Mouse (Mus musculus) kidney, embryonic 14.5 days (tissue): ENCODE measurements at regions not wholly inside any gene's neighbourhood (a gene's known extent, or its start where the extent isn't known, plus 50 kb on each side); places are given as distances from the start of the nearest gene placed in this dataset.

Experiments used
- ATAC-seq: fragments of 200-750 bp; cut with Nextera tagmentation; 2 replicates; pipeline ENCODE4 v1.8.0; 2017; ENCODE audit warnings: moderate number of reproducible peaks, mild to moderate bottlenecking, moderate TSS enrichment, moderate library complexity; ENCODE audit not compliant: low FRiP score, low TSS enrichment
- H3K27ac ChIP-seq: fragments of 300-500 bp; sonication (generic); 2 replicates; pipeline ENCODE4 v1.5.1; 2014; ENCODE audit warnings: low read depth, mild to moderate bottlenecking, low read length, moderate library complexity, mixed read lengths
- H3K27me3 ChIP-seq: fragments of 300-500 bp; sonication (generic); 2 replicates; pipeline ENCODE4 v1.6.1; 2014; ENCODE audit warnings: mild to moderate bottlenecking, low read length; ENCODE audit not compliant: control insufficient read depth, insufficient read depth
- H3K36me3 ChIP-seq: fragments of 300-500 bp; sonication (generic); 2 replicates; pipeline ENCODE4 v1.6.1; 2014; ENCODE audit warnings: low read length, mixed read lengths; ENCODE audit not compliant: control insufficient read depth, insufficient read depth
- H3K4me1 ChIP-seq: fragments of 300-500 bp; sonication (generic); 2 replicates; pipeline ENCODE4 v1.6.1; 2014; ENCODE audit warnings: low read length, mixed read lengths; ENCODE audit not compliant: control insufficient read depth, insufficient read depth
- H3K4me2 ChIP-seq: fragments of 300-500 bp; sonication (generic); replicated peaks from 2 replicates; pipeline ENCODE4 v1.6.1; 2014; ENCODE audit warnings: low read depth, mild to moderate bottlenecking, low read length
- H3K4me3 ChIP-seq: fragments of 300-500 bp; sonication (generic); 2 replicates; pipeline ENCODE4 v1.5.1; 2014; ENCODE audit warnings: mild to moderate bottlenecking, low read length
- H3K9ac ChIP-seq: fragments of 300-500 bp; sonication (generic); 2 replicates; pipeline ENCODE4 v1.6.1; 2014; ENCODE audit warnings: low read depth, mild to moderate bottlenecking, low read length, moderate library complexity
- H3K9me3 ChIP-seq: fragments of 300-500 bp; sonication (generic); 2 replicates; pipeline ENCODE4 v1.6.1; 2016; ENCODE audit warnings: low read length; ENCODE audit not compliant: control insufficient read depth
- WGBS: fragments of 180-500 bp; shearing (Covaris S2); extraction: QIAGEN DNeasy Blood & Tissue Kit; methylation state at CpG from one replicate; pipeline ENCODE4 v1.1.7; 2014; 5-methylcytosine and 5-hydroxymethylcytosine counted together

- no peaks in the 10 kb centered on the region for H3K9me3 ChIP-seq
- no peak overlapping the region for H3K9ac ChIP-seq
- no peak overlapping the region for H3K4me2 ChIP-seq
- no peaks in the 10 kb centered on the region for H3K4me1 ChIP-seq
- H3K27me3 ChIP-seq, result no peaks in the 10 kb centered on the region
- H3K27ac ChIP-seq, result no peak overlapping the region
- no peak overlapping the region for H3K4me3 ChIP-seq
- ATAC-seq, result no peak
- WGBS, result 94% methylated on average over 2 of the region's 2 CpGs
- no peaks in the 10 kb centered on the region for H3K36me3 ChIP-seq
Observed at GRCm38 (mm10) chr2:21943676-21944075, 283.6 kb upstream of the Myo3a start.

- Histone ChIP-seq H3K4me2 (no peak overlapping the region), H3K9me3 (no peaks in the 10 kb centered on the region), H3K27ac (no peak overlapping the region), H3K4me1 (no peaks in the 10 kb centered on the region), H3K36me3 (no peaks in the 10 kb centered on the region), H3K27me3 (no peaks in the 10 kb centered on the region), H3K9ac (no peak overlapping the region), H3K4me3 (no peak overlapping the region)
- ATAC-seq, result no peak
- 85% methylated on average over 2 of the region's 2 CpGs for WGBS
Observed at GRCm38 (mm10) chr2:21946484-21946883, 280.8 kb upstream of the Myo3a start.

GRCm38 (mm10) chr2:21951279-21951678 is 276.0 kb upstream of the Myo3a start:
- no peak overlapping the region for H3K4me3 ChIP-seq
- no peaks in the 10 kb centered on the region for H3K27me3 ChIP-seq
- H3K4me2 ChIP-seq, result no peak overlapping the region
- WGBS, result 68% methylated on average over 3 of the region's 3 CpGs
- no peaks in the 10 kb centered on the region for H3K9me3 ChIP-seq
- H3K27ac ChIP-seq, result no peak overlapping the region
- no peak for ATAC-seq
- H3K4me1 ChIP-seq, result no peaks in the 10 kb centered on the region
- H3K36me3 ChIP-seq, result no peaks in the 10 kb centered on the region
- no peak overlapping the region for H3K9ac ChIP-seq

- Histone ChIP-seq H3K4me3 (no peak overlapping the region), H3K36me3 (no peaks in the 10 kb centered on the region), H3K27ac (no peak overlapping the region), H3K9ac (no peak overlapping the region), H3K4me1 (no peaks in the 10 kb centered on the region), H3K27me3 (no peaks in the 10 kb centered on the region), H3K4me2 (no peak overlapping the region), H3K9me3 (no peaks in the 10 kb centered on the region)
- 65% methylated on average over 3 of the region's 3 CpGs for WGBS
- ATAC-seq, result no peak
Observed at GRCm38 (mm10) chr2:21956112-21956963, 271.0 kb upstream of the Myo3a start.

GRCm38 (mm10) chr2:21958365-21958764 is 268.9 kb upstream of the Myo3a start:
- peak; percentile 80; the same call in 1 of the 2 replicates for ATAC-seq
- Histone ChIP-seq H3K27me3 (no peaks in the 10 kb centered on the region), H3K27ac (no peak overlapping the region), H3K4me2 (no peak overlapping the region; the same call in 1 of the 2 replicates), H3K4me1 (no peaks in the 10 kb centered on the region), H3K4me3 (no peak overlapping the region; the same call in 1 of the 2 replicates), H3K9me3 (no peaks in the 10 kb centered on the region), H3K9ac (no peak overlapping the region), H3K36me3 (no peaks in the 10 kb centered on the region)
- 3% methylated on average over 3 of the region's 3 CpGs for WGBS

GRCm38 (mm10) chr2:21958802-21959201 is 268.5 kb upstream of the Myo3a start:
- Histone ChIP-seq H3K27ac (no peak overlapping the region), H3K27me3 (no peaks in the 10 kb centered on the region), H3K4me3 (no peak overlapping the region; the same call in 1 of the 2 replicates), H3K4me1 (peaks cover 1% of the 10 kb centered on the region; the same call in 1 of the 2 replicates), H3K9me3 (no peaks in the 10 kb centered on the region), H3K36me3 (no peaks in the 10 kb centered on the region), H3K9ac (no peak overlapping the region), H3K4me2 (no peak overlapping the region; the same call in 1 of the 2 replicates)
- ATAC-seq, result no peak; the same call in 1 of the 2 replicates
- WGBS, result 52% methylated on average over 3 of the region's 3 CpGs

GRCm38 (mm10) chr2:21963343-21964026 is 263.8 kb upstream of the Myo3a start:
- Histone ChIP-seq H3K36me3 (no peaks in the 10 kb centered on the region), H3K9me3 (no peaks in the 10 kb centered on the region), H3K4me2 (peak overlapping the region; percentile 26; the same call in 1 of the 2 replicates), H3K4me1 (peaks cover 5% of the 10 kb centered on the region; the same call in 1 of the 2 replicates), H3K27me3 (no peaks in the 10 kb centered on the region), H3K27ac (no peak overlapping the region), H3K4me3 (no peak overlapping the region), H3K9ac (no peak overlapping the region)
- 11% methylated on average over 7 of the region's 7 CpGs for WGBS
- no peak for ATAC-seq

- Histone ChIP-seq H3K27me3 (no peaks in the 10 kb centered on the region), H3K9ac (no peak overlapping the region), H3K36me3 (no peaks in the 10 kb centered on the region), H3K4me2 (peak overlapping the region; percentile 26), H3K9me3 (no peaks in the 10 kb centered on the region), H3K27ac (no peak overlapping the region), H3K4me3 (no peak overlapping the region), H3K4me1 (peaks cover 5% of the 10 kb centered on the region; the same call in 1 of the 2 replicates)
- peak; percentile 79 for ATAC-seq
- WGBS, result 4% methylated on average over 10 of the region's 10 CpGs
Observed at GRCm38 (mm10) chr2:21964027-21964605, 263.2 kb upstream of the Myo3a start.
